Mouse (Mus musculus) thymus, adult 2 months (tissue): ENCODE measurements around the gene Slc35e3.

Experiments used
- CTCF ChIP-seq: fragments of 200-500 bp; IDR thresholded peaks from 2 replicates; pipeline ENCODE4 v1.5.1; 2012; ENCODE audit warnings: mild to moderate bottlenecking, control low read depth, low read length, moderate library complexity, borderline replicate concordance; ENCODE audit not compliant: control insufficient read depth, poor library complexity, insufficient read depth; ENCODE audit errors: extremely low read depth
- POLR2A ChIP-seq: fragments of 200-500 bp; IDR thresholded peaks from 2 replicates; pipeline ENCODE4 v1.6.1; 2012; ENCODE audit warnings: mild to moderate bottlenecking, low read length, control low read depth, moderate library complexity; ENCODE audit not compliant: control insufficient read depth, poor library complexity, insufficient read depth; ENCODE audit errors: extremely low read depth

- TF ChIP-seq CTCF (no peak), POLR2A (no peak)
Measured at GRCm38 (mm10) chr10:117712871-117713270, 33.3 kb downstream of the Slc35e3 start.
